Mouse (Mus musculus) embryo, embryonic 9.5 days (tissue): ENCODE results near the gene H2-DMb1.

Experiments used
- DNase-seq: peaks from one replicate; pipeline ENCODE4 v3.0.0-alpha.2; 2017; ENCODE audit errors: extremely low spot score

H2-DMb1 gene

DNA sequence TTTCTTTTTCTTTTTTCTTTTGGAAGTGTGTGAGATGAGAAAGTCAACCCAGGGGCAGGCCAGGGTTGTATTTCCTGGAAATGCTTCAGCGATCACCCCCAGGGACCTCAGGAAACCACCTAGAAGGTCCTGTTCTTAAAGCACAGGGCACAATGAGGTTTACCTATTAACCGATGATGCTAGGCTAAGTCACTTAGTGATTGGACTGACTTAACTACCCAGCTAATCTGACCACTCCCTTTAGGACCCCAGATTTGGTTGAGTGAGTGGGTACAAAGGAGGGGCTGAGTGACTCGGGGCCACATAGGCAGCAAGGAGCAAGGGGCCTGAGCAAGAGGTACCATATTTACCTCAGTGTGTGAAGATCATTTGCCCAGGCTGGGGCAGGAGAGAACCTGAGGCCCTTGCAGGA, 7.9 kb upstream of the H2-DMb1 start:
- no peak for DNase-seq

DNA sequence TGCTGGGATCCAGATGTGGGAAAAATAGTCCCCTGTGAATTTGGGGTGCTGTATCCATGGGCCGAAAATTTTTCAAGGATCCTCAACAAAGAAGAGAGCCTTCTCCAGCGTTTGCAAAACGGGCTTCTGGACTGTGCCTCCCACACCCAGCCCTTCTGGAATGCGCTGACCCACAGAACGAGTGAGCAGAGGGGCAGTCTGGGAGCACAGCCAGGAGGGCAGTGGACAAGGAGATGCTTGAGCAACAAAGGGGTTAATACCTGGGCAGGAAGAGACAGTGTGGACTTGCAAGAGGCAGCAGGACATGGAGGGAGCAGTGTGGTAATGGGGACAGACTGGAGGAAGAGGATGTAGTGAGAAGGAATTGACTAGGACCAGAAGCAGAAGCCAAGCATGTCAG, 2.7 kb downstream of the H2-DMb1 start:
- DNase-seq: no peak

DNA sequence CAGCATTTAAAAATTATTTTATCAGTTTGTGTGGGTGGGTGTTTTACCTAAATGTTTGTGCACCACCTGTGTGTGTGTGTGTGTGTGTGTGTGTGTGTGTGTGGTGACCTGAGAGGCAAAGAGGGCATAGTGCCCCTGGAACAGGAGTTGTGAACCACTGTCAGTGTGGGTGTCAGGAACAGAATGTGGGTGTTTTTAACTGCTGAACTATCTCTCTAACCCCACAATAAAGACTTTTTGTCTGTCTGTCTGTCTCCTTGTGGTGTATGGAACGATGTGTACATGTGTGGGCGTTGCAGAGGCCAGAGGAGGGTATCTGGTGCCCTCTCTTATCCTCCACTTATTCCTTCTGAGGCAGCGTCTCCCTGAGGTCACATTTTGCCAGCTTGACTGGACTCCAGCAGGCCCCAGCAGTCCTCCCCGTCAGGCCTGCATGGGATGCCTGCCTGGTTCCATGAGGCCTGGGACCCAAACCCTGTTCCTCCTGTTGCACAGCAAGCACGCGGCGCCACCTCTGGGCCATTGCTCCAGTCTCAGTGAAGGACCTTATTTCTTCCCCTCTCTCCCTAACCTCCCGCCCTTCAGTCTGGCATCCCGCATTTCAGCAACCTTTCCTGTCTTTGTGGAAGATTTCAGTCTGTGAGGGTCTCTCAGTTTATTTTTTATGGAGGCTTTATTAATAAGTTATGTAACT, 11.5 kb downstream of the H2-DMb1 start:
- peak; percentile 12 for DNase-seq

DNA sequence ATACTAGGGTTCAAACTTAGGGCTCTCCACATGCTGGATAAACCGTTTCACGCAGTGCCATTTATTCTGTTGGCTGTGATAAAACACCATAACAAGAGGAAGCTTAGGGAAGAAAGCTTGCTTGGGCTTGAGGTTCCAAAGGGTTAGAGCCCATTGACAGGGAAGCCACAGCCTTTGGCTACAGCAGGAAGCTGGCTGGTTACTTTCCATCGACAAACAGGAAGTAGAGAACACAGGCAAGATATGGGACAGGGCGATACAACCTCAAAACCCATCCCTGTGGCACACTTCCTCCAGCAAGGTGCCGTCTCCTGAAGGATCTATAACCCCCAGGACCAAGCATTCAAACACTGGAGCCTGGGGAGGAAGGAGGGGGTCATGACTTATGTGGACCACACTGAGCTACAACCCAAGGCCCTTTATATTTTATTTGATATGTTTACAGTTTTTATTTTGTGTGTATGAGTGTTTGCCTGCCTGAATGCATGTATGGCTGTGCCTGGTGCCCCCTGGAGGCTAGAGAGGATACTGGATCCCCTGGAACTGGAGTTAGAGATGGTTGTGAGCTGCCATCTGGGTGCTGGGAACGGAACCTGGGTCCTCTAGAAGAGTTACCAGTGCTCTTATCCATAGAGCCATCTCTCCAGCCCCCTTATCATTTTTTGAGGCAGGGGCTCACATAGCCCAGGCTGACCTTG, 12.3 kb downstream of the H2-DMb1 start:
- DNase-seq: no peak

DNA sequence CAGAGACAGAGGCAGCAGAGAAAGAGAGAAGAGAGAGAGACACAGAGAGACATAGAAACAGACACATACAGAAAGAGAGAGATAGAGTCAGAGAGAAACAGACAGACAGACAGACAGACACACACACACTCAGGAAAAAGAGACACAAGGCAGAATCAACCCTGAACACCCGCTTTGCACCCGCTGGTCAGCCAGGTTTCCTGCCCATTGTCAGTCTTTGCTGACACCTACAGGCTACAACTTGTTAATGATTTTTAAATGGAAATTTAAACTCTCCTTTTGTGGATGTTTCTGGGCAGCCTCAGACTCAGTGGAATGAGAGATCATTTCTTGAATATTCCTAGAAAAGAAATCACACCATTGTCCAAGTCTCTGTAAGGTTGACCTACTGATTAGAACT, 16.4 kb downstream of the H2-DMb1 start:
- DNase-seq: peak; percentile 26

DNA sequence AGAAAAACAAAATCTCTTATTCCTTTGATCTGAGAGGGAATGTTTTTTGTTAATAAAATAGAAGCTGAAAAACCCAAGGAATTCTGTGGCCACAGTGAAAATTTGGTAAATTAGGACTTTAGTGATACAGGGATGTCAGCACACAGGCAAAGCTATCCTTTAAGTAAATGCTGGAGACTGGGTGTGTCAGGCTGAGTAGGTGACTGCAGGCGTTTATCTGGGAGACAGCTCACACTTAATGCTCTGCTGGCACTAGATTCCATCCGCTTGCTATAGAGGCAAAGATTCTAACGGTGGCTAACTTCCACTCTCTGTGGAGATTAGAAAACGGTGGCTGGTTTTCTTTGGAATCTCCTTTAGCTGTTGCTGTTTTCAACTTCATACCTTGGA, 17.6 kb downstream of the H2-DMb1 start:
- DNase-seq: no peak

DNA sequence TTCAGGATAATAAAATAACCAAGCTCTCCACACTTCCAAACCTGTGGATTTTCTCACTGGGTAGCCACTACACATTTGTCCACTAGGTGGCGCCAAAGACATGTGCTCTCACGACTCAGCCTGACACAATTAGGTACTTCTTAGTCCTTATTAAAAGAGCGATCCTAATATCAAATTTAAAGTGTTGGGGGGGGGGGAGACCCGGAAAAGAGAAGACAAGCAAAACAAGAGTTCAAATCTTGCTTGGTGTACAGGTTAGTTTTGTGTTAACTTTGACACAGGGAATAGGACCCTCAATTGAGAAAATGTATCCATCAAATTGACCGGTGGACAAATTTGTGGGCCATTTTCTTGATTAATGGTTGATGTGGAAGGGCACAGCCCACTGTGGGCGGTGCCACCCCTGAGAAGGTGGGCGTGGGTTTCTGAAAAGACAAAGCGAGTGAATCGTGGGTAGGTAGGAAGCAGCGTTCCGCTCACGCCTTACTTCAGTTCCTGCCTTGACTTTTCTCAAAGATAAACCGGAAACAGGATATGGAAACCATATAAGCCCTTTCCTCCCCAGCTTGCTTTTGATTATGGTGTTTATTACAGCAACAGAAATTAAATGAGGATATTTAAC, 18.1 kb downstream of the H2-DMb1 start:
- DNase-seq: peak; percentile 62

DNA sequence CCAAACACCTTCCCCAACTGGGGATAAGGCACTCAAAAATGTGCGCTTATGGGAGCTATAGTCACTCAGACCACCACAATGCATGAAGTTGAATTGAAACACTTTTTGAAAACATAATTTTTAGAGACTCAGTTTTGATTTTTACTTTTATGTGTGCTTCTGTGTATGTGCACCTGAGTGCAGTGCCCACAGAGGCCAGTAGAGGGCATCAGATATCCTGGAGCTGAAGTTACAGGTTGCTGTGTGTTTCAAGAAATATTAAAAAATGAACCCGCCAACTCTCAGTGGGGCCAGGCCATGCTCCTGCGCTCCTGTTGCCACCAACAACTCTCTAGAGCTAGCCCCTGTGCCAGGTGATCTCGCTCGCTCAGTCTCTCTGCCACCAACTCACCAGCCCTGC, 19.7 kb downstream of the H2-DMb1 start:
- DNase-seq: no peak

DNA sequence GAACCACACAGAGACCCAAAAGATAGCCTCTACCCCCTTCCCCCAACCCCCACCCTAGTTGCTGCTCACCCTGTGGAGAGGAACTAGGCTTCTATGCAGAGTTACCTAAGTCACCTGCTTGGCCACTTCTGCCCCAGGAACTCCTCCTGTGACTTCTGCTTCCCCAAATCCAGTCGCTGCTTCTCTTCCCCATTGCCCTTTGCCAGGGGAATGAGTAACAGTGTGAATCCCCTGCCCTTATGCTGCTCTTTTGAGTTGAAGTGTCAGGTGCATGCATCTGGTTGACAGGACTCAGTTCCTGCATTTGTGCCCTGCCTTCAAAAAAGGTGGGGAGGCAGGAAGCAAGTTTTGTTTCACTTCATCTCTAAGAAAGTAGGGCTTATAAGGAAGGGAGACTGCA, 21.2 kb downstream of the H2-DMb1 start:
- no peak for DNase-seq

DNA sequence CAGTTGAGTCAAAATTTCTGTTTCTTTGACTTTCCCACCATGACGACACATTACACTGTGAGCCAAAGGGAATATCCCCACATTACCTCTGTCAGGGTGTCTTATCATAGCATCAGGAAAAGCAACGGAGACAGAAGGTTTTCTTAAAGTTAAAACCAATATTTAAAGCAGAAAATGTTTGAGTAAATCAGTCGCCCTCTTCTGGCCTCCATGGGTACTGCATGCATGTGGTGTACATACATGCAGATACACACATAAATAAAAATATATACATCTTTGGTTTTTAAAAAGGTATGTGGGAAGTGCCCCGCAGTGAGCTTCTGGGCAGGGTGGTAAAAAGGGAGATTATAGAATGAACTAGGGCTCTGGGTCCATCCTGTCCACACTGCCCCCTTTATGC, 24.3 kb downstream of the H2-DMb1 start:
- no peak for DNase-seq

DNA sequence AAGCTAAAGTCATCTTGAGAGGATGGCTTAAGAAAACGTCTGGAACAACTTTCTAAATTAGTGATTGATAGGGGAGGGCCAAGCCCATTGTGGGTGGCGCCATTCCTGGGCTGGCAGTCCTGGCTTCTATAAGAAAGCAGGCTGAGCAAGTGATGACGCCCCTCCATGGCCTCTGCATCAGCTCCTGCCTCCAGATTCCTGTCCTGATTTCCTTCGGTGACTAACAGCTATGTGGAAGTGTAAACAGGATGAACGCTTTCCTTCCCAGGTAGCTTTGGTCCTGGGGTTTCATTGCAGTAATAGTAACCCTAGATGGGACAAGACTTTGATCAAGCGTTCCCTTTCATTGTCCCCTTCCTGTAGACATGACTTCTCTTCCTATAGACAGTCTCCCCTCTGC, 26.1 kb downstream of the H2-DMb1 start:
- DNase-seq: no peak

DNA sequence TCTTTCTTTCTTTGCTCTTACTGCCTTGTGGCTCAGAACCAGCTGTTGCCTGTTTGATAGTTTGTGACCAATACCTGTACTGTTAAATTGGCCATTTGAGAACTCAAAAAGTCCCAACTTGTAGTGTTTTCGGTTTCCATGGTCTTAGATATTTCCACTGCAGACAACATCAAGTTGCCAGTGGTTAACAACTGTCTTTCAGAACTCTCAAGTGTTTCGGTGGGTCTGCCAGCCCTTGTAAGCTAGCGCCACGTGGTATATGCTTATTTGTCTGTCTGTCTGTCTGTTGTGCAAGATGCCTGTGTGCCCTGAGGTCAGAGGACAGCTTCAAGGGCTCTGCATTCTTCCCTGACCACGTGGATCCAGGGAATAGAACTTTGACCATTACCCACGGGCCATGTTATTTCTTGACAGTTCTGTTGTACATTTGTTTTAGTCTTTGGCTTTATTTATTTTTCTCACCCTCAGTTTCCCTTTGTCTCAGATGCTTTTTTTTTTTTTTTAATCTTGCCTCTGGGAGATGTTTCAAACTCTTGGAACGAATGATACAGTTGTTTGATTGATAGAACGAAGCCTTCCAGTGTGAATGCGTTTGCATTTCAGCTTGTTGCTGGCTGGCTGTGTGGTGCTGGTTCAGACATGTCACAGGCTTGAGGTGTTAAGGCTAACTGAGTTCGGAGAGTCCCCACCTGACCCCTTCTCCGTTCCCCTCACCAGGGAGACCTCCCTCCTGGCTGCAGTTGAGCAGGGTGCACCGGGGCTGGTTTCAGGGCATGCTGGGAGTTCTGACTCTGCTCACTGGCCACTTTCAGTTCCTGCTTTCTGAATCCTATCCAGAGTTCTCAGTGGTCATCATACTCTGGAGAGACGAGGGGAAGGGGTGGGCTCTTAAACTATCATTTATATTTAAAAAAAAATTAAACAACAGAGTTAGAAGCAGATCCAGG, 27.3 kb downstream of the H2-DMb1 start:
- no peak for DNase-seq

DNA sequence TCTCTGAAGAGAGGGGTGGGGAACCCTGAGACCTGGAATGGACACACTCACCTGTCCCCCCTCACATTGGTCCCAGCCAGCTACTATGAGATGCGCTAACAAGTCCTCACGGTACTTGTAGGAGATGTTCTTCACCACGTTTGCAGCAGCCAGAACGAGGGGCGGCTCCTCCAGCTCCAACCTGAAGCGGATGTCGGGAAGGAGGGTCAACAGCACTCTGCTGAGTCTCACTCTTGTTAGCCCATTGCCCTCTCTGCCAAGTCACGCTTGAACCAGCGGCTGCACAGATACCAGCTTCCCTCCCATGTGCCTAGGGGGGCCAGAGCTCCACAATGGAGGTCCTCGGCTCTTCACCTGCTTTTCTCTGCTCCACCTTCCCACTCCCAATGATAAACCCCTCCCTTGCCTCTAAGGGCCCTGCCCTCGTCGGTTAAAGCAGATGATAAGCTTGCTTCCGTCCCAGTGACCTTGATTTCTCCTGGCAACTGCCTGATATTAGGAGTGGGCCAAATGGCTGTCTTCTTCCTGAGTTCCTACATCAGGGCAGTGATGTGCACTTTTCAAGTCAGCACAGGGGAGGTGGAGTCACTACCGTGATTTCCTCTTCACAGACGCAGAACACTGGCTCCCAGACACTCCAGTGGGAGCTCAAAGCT, 30.8 kb downstream of the H2-DMb1 start:
- DNase-seq: no peak

DNA sequence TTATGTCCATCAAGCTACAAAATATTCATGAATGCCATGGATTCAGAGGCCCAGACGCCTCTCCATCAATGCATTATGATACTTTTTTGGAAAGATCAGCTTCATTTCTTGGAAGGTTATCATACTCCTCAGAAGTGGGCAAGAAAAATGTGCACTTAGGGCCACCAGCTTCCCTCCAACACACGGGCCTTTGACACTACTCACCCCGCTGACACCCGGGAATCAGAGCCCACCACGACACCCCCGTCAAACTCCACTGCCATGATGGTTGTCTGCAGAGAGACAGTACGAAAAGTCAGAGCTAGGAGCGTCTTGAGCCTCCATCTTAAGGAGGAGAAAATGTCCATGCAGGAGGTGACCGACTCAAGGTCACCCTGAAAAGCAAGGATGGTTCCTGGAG, 32.7 kb downstream of the H2-DMb1 start:
- no peak for DNase-seq

DNA sequence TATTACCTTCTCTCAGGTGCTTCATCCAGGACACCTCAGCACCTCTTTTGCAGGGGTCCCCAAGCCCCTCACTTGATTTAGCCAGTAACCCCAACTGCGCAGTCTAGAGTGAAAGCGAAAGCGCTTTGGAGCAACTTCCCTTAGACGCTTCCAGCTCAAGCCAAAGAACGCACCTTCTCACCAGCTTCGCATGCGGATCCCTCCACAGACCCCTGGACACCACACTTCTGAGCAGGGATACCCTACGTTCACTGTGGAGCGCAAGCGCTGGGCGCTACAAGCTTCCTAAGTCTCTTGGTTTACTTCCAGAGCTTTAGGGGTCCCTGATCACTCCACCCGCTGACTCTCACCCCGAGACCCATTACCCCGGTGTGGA, 34.0 kb downstream of the H2-DMb1 start:
- DNase-seq: no peak

DNA sequence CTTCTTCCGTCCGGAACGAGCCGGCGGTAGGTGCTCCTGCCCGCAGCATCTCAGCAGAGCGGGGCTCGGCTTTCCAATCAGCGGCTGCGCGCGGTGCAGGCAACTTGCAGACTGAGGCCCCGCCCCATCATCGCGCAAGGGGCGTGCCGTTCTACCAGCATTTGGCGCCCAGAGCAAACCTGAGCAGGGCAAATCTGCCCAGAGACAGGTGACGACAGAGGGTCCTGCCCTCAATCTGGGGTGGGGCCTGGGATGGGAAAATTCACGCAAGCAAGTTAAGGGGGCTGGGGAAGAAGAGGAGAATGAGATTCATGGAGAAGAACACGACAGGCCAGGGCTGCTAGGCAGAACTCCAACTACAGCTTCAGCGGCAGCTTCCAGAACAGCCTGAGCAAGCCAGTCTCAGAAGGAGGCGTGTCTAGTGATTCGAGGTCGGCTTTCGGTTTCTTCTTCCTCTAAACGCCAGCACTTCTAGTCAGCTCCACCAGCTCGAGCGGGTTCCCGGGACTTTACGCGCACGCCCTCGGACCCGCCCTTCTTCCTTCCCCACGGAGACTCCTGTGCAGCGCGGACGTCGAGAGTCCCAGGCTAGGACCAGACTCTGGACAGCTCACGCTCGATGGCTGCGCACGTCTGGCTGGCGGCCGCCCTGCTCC, 34.5 kb downstream of the H2-DMb1 start, which contains the start of the genes Tap1 and Psmb9:
Tap1 (plus strand) TSS at position 293 of the 656 bp plus-strand sequence.
Psmb9 (minus strand) TSS at position 504 of the 656 bp plus-strand sequence.
- DNase-seq: peak; percentile 93

DNA sequence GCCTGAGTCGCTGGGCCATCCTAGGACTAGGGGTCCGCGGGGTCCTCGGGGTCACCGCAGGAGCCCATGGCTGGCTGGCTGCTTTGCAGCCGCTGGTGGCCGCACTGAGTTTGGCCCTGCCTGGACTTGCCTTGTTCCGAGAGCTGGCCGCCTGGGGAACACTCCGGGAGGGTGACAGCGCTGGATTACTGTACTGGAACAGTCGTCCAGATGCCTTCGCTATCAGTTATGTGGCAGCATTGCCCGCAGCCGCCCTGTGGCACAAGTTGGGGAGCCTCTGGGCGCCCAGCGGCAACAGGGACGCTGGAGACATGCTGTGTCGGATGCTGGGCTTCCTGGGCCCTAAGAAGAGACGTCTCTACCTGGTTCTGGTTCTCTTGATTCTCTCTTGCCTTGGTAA, 35.1 kb downstream of the H2-DMb1 start:
- no peak for DNase-seq

DNA sequence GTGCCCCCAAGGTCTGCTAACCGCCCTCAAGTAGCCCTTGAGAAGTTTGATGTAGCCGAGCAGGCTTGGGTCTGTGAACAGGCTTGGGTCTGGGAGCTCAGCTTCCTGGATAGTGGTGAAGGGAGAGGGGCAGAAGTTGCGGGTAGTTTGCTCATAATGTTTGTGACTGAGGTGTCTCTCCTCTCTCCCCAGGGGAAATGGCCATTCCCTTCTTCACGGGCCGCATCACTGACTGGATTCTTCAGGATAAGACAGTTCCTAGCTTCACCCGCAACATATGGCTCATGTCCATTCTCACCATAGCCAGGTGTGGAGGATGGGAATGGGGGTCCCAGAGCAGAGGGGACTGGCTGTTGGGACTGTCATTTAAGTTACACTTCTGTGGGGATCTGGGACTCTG, 36.1 kb downstream of the H2-DMb1 start:
- DNase-seq: no peak

DNA sequence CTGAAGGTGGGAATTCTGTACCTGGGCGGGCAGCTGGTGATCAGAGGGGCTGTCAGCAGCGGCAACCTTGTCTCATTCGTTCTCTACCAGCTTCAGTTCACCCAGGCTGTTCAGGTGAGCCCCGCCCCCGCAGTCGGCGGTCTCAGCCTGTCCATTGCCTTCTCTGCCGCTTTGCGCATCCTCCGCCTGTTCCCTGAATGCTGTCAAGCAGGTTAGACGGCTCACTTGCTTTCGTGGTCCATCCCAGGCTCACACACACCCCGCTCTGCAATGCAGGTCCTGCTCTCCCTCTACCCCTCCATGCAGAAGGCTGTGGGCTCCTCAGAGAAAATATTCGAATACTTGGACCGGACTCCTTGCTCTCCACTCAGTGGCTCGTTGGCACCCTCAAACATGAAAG, 40.0 kb downstream of the H2-DMb1 start:
- DNase-seq: no peak

DNA sequence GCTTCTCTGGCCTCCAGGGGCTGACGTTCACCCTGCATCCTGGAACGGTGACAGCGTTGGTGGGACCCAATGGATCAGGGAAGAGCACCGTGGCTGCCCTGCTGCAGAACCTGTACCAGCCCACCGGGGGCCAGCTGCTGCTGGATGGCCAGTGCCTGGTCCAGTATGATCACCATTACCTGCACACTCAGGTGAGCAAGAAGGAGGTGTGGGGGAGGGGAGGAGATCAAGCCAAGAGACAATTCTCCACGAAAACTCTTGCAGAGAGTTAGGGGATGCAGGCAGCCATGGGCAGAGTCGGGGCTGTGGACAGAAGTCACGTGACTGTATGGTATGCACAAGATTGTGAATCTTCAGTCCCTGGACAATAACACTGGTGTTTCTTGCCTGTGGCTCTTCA, 40.6 kb downstream of the H2-DMb1 start:
- DNase-seq: no peak

DNA sequence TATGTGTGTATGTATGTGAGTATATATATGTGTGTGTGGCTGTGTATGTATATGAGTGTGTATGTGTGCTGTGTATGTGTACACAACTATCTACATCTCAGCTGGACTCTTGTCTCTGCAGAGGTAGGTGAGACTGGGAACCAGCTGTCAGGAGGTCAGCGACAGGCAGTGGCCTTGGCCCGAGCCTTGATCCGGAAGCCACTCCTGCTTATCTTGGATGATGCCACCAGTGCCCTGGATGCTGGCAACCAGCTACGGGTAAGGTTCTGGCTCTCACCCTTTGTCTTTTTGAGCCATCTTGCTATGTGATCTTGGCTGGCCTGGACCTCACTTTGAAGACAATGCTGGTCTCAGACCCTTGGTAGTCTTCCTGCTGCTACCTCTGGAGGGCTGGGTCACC, 41.9 kb downstream of the H2-DMb1 start:
- DNase-seq: no peak
